ENCODE assay signal across 8 mouse cellular contexts in the genomic region with DNA sequence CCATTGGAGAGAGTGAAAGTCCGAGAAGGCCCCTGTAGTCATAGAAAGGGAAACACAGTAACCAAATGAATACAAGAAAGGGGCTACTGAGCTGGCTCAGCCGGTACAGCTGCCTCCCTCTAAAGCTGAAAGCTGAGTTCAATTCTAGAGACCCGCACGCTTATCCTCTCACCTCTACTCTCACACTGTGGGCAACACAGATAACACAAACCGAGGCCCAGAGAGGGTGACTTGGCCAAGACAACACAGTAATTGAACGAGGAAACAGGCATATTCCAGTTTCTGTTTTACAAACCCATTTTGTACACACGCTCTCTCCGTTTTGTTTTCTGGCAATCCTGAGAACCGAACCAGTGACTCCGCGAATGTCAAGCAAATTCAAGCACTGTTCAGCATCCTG. TPM values are rescaled to one million over a fixed set of nuclear protein-coding genes. Genes with fewer than 3 reads are reported as not detected.
DNase-seq lines count a peak whose midpoint lies in the region; ATAC-seq and TF ChIP-seq lines count a peak whose summit lies in the region.

No protein-coding gene starts in this region.

- DNase-seq in limb, embryonic 14.5 days (ENCODE audit: low spot score), result no peak
- no peak for DNase-seq in gastrocnemius, postnatal 10 days
- no peak for DNase-seq in yolk sac, embryonic 10.5 days (ENCODE audit: low spot score)
- no peak for DNase-seq in layer of hippocampus, adult 8-10 months (ENCODE audit: low spot score in 2 of 2)

- peak overlapping the region; percentile 95 for H3K4me2 ChIP-seq in limb, embryonic 14.5 days (replicated peaks; ENCODE audit: low read depth, low read length, severe bottlenecking)
- peak overlapping the region; percentile 86 for H3K4me2 ChIP-seq in stomach, embryonic 14.5 days (replicated peaks; ENCODE audit: low read depth, low read length)

- no peaks in the 10 kb centered on the region for H3K9me3 ChIP-seq in megakaryocyte, embryonic 14.5 days
- H3K9me3 ChIP-seq in limb, embryonic 14.5 days (ENCODE audit: control insufficient read depth, low read length), result no peaks in the 10 kb centered on the region
- H3K9me3 ChIP-seq in stomach, embryonic 14.5 days (ENCODE audit: control insufficient read depth, low read depth, low read length), result no peaks in the 10 kb centered on the region

- no peaks in the 10 kb centered on the region for H3K27me3 ChIP-seq in megakaryocyte, embryonic 14.5 days (replicated peaks)
- no peaks in the 10 kb centered on the region for H3K27me3 ChIP-seq in limb, embryonic 14.5 days (ENCODE audit: control insufficient read depth, insufficient read depth, low read length)
- H3K27me3 ChIP-seq in stomach, embryonic 14.5 days (ENCODE audit: control insufficient read depth, insufficient read depth, low read length), result no peaks in the 10 kb centered on the region

- no peak for ATAC-seq in megakaryocyte, adult 5-6 weeks (ENCODE audit: poor library complexity, severe bottlenecking)
- ATAC-seq in erythroid progenitor cell, adult 5-6 weeks (replicated peaks; ENCODE audit: low FRiP score, poor library complexity, severe bottlenecking), result peak; percentile 39
- ATAC-seq in limb, embryonic 14.5 days (ENCODE audit: low FRiP score, low read depth), result no peak
- ATAC-seq in stomach, embryonic 14.5 days (ENCODE audit: insufficient number of reproducible peaks, insufficient read depth, low FRiP score, low read depth), result no peak

- no peak overlapping the region for H3K27ac ChIP-seq in limb, embryonic 14.5 days (replicated peaks; ENCODE audit: low read depth, low read length)
- no peak overlapping the region for H3K27ac ChIP-seq in stomach, embryonic 14.5 days (ENCODE audit: low read length)

- H3K36me3 ChIP-seq in megakaryocyte, embryonic 14.5 days (replicated peaks; ENCODE audit: low read length), result peaks cover 44% of the 10 kb centered on the region
- no peaks in the 10 kb centered on the region for H3K36me3 ChIP-seq in limb, embryonic 14.5 days (ENCODE audit: control insufficient read depth, insufficient read depth, low read length)
- no peaks in the 10 kb centered on the region for H3K36me3 ChIP-seq in stomach, embryonic 14.5 days (ENCODE audit: control insufficient read depth, insufficient read depth, low read length)

- no peak for TF ChIP-seq POLR2A in limb, embryonic 14.5 days (IDR thresholded peaks at IDR 0.05; ENCODE audit: borderline replicate concordance, extremely low read depth, insufficient read depth, insufficient read length)

- 89% methylated on average over 11 of the region's 11 CpGs for WGBS in limb, embryonic 14.5 days
- WGBS in stomach, embryonic 14.5 days, result 86% methylated on average over 11 of the region's 11 CpGs

- peak overlapping the region; percentile 91 for H3K4me3 ChIP-seq in megakaryocyte, embryonic 14.5 days (replicated peaks)
- H3K4me3 ChIP-seq in limb, embryonic 14.5 days (replicated peaks; ENCODE audit: low read length), result peak overlapping the region; percentile 74
- H3K4me3 ChIP-seq in stomach, embryonic 14.5 days (ENCODE audit: low read depth, low read length), result peak overlapping the region; percentile 71

- peaks cover 86% of the 10 kb centered on the region for H3K4me1 ChIP-seq in megakaryocyte, embryonic 14.5 days
- peaks cover 9% of the 10 kb centered on the region for H3K4me1 ChIP-seq in limb, embryonic 14.5 days (ENCODE audit: control insufficient read depth, insufficient read depth, low read length)
- peaks cover 16% of the 10 kb centered on the region for H3K4me1 ChIP-seq in stomach, embryonic 14.5 days (ENCODE audit: control insufficient read depth, insufficient read depth, low read length)

- H3K9ac ChIP-seq in limb, embryonic 14.5 days (ENCODE audit: low read depth, low read length, severe bottlenecking), result peak overlapping the region; percentile 69
- no peak overlapping the region for H3K9ac ChIP-seq in stomach, embryonic 14.5 days (replicated peaks; ENCODE audit: low read depth, low read length)

RNA-seq across cellular contexts. Expression of gene Polr3h, which starts 1.1 kb away (rescaled TPM):
- polyA plus RNA-seq in megakaryocyte, embryonic 14.5 days (2012; ENCODE audit: insufficient read depth, low replicate concordance), result 38.3 and 52.6 TPM in 2 replicates
- total RNA-seq in megakaryocyte, adult 5-6 weeks (2015), result 2.7 and 3.9 TPM in 2 replicates
- total RNA-seq in megakaryocyte, adult 5-6 weeks (2017), result 5.5 and 7.8 TPM in 2 replicates
- 1.1 and 6.7 TPM in 2 replicates for total RNA-seq in erythroid progenitor cell, adult 5-6 weeks (2015; ENCODE audit: low replicate concordance)
- 6.0 and 9.1 TPM in 2 replicates for total RNA-seq in erythroid progenitor cell, adult 5-6 weeks (2017; ENCODE audit: low replicate concordance)
- polyA plus RNA-seq in limb, embryonic 14.5 days (2012; rRNA removed), result 20.5 and 25.0 TPM in 2 replicates
- 69.1 and 71.6 TPM in 2 replicates for polyA plus RNA-seq in limb, embryonic 14.5 days (2014; fragmentation: Nextera tagmentation; extraction: Ambion mirVana)
- 62.7 and 68.0 TPM in 2 replicates for polyA plus RNA-seq in stomach, embryonic 14.5 days (2014; fragmentation: Nextera tagmentation; extraction: Ambion mirVana)
- total RNA-seq in gastrocnemius, postnatal 10 days (2021), result 10 to 100 TPM in 1 of 2 experiments, 1 to 10 TPM in 1; 8.2 to 12.1 TPM
- 10 to 100 TPM; 39.5 to 50.1 (median 47.8) TPM for total RNA-seq in layer of hippocampus, adult 8-10 months (2022)

RNA-seq across cellular contexts. Expression of gene Csdc2, which starts 11.6 kb away (rescaled TPM):
- not detected in 2 replicates for polyA plus RNA-seq in megakaryocyte, embryonic 14.5 days (2012; ENCODE audit: insufficient read depth, low replicate concordance)
- total RNA-seq in megakaryocyte, adult 5-6 weeks (2015), result not detected in 2 replicates
- not detected in 2 replicates for total RNA-seq in megakaryocyte, adult 5-6 weeks (2017)
- total RNA-seq in erythroid progenitor cell, adult 5-6 weeks (2015; ENCODE audit: low replicate concordance), result not detected in 2 replicates
- total RNA-seq in erythroid progenitor cell, adult 5-6 weeks (2017; ENCODE audit: low replicate concordance), result not detected in 2 replicates
- polyA plus RNA-seq in limb, embryonic 14.5 days (2012; rRNA removed), result 16.2 and 23.6 TPM in 2 replicates
- polyA plus RNA-seq in limb, embryonic 14.5 days (2014; fragmentation: Nextera tagmentation; extraction: Ambion mirVana), result 13.5 and 14.3 TPM in 2 replicates
- 15.7 and 18.3 TPM in 2 replicates for polyA plus RNA-seq in stomach, embryonic 14.5 days (2014; fragmentation: Nextera tagmentation; extraction: Ambion mirVana)
- total RNA-seq in gastrocnemius, postnatal 10 days (2021), result 1 to 10 TPM; 5.7 to 6.0 TPM
- 10 to 100 TPM; 63.2 to 67.4 (median 65.9) TPM for total RNA-seq in layer of hippocampus, adult 8-10 months (2022)

RNA-seq across cellular contexts. Expression of gene Pmm1, which starts 35.8 kb away (rescaled TPM):
- 7.0 and 42.9 TPM in 2 replicates for polyA plus RNA-seq in megakaryocyte, embryonic 14.5 days (2012; ENCODE audit: insufficient read depth, low replicate concordance)
- 10.4 and 10.5 TPM in 2 replicates for total RNA-seq in megakaryocyte, adult 5-6 weeks (2015)
- total RNA-seq in megakaryocyte, adult 5-6 weeks (2017), result 5.6 and 5.7 TPM in 2 replicates
- total RNA-seq in erythroid progenitor cell, adult 5-6 weeks (2015; ENCODE audit: low replicate concordance), result 17.6 and 18.0 TPM in 2 replicates
- 9.4 and 14.2 TPM in 2 replicates for total RNA-seq in erythroid progenitor cell, adult 5-6 weeks (2017; ENCODE audit: low replicate concordance)
- 40.7 and 41.5 TPM in 2 replicates for polyA plus RNA-seq in limb, embryonic 14.5 days (2012; rRNA removed)
- polyA plus RNA-seq in limb, embryonic 14.5 days (2014; fragmentation: Nextera tagmentation; extraction: Ambion mirVana), result 33.3 and 34.8 TPM in 2 replicates
- 29.9 and 37.2 TPM in 2 replicates for polyA plus RNA-seq in stomach, embryonic 14.5 days (2014; fragmentation: Nextera tagmentation; extraction: Ambion mirVana)
- total RNA-seq in gastrocnemius, postnatal 10 days (2021), result 10 to 100 TPM; 12.0 to 15.3 TPM
- 100 to 1,000 TPM; 190 to 206 (median 199) TPM for total RNA-seq in layer of hippocampus, adult 8-10 months (2022)

RNA-seq across cellular contexts. Expression of gene Aco2, which starts 52.8 kb away (rescaled TPM):
- polyA plus RNA-seq in megakaryocyte, embryonic 14.5 days (2012; ENCODE audit: insufficient read depth, low replicate concordance), result 36.5 and 110 TPM in 2 replicates
- 47.0 and 58.7 TPM in 2 replicates for total RNA-seq in megakaryocyte, adult 5-6 weeks (2015)
- total RNA-seq in megakaryocyte, adult 5-6 weeks (2017), result 82.3 and 89.4 TPM in 2 replicates
- 44.4 and 51.5 TPM in 2 replicates for total RNA-seq in erythroid progenitor cell, adult 5-6 weeks (2015; ENCODE audit: low replicate concordance)
- total RNA-seq in erythroid progenitor cell, adult 5-6 weeks (2017; ENCODE audit: low replicate concordance), result 72.2 and 113 TPM in 2 replicates
- polyA plus RNA-seq in limb, embryonic 14.5 days (2012; rRNA removed), result 158 and 183 TPM in 2 replicates
- polyA plus RNA-seq in limb, embryonic 14.5 days (2014; fragmentation: Nextera tagmentation; extraction: Ambion mirVana), result 127 and 134 TPM in 2 replicates
- 136 and 144 TPM in 2 replicates for polyA plus RNA-seq in stomach, embryonic 14.5 days (2014; fragmentation: Nextera tagmentation; extraction: Ambion mirVana)
- total RNA-seq in gastrocnemius, postnatal 10 days (2021), result 100 to 1,000 TPM; 789 to 874 TPM
- total RNA-seq in layer of hippocampus, adult 8-10 months (2022), result 100 to 1,000 TPM; 456 to 502 (median 473) TPM

RNA-seq across cellular contexts. Expression of gene Phf5a, which starts 53.2 kb away (rescaled TPM):
- polyA plus RNA-seq in megakaryocyte, embryonic 14.5 days (2012; ENCODE audit: insufficient read depth, low replicate concordance), result 4.8 and 12.6 TPM in 2 replicates
- total RNA-seq in megakaryocyte, adult 5-6 weeks (2015), result 65.3 and 85.6 TPM in 2 replicates
- total RNA-seq in megakaryocyte, adult 5-6 weeks (2017), result 30.1 and 34.0 TPM in 2 replicates
- total RNA-seq in erythroid progenitor cell, adult 5-6 weeks (2015; ENCODE audit: low replicate concordance), result 49.0 and 58.3 TPM in 2 replicates
- total RNA-seq in erythroid progenitor cell, adult 5-6 weeks (2017; ENCODE audit: low replicate concordance), result 18.6 and 46.0 TPM in 2 replicates
- polyA plus RNA-seq in limb, embryonic 14.5 days (2012; rRNA removed), result 91.7 and 96.8 TPM in 2 replicates
- 159 and 163 TPM in 2 replicates for polyA plus RNA-seq in limb, embryonic 14.5 days (2014; fragmentation: Nextera tagmentation; extraction: Ambion mirVana)
- polyA plus RNA-seq in stomach, embryonic 14.5 days (2014; fragmentation: Nextera tagmentation; extraction: Ambion mirVana), result 153 and 157 TPM in 2 replicates
- total RNA-seq in gastrocnemius, postnatal 10 days (2021), result 10 to 100 TPM; 37.4 to 39.6 TPM
- 10 to 100 TPM; 35.7 to 44.3 (median 36.7) TPM for total RNA-seq in layer of hippocampus, adult 8-10 months (2022)

Comparison
In these comparisons a context has a peak if more than half of its experiments do, and no peak if none do; other contexts are left out.
1. RNA of gene Csdc2, which starts 11.6 kb away (total RNA-seq): 63.2 to 67.4 TPM in layer of hippocampus, adult 8-10 months; 5.7 to 6.0 TPM in gastrocnemius, postnatal 10 days, not detected in megakaryocyte, adult 5-6 weeks and not detected in erythroid progenitor cell, adult 5-6 weeks; every median in the first group is over 4 times any median in the second.
2. RNA of gene Pmm1, which starts 35.8 kb away (total RNA-seq): 190 to 206 TPM in layer of hippocampus, adult 8-10 months; 9.4 to 18.0 TPM in erythroid progenitor cell, adult 5-6 weeks, 12.0 to 15.3 TPM in gastrocnemius, postnatal 10 days and 5.6 to 10.5 TPM in megakaryocyte, adult 5-6 weeks; every median in the first group is over 10 times any median in the second.
3. Peak in every context shown above with its lines, with median percentiles within 50 percentile points of each other: H3K4me3 ChIP-seq.